Mouse (Mus musculus): ENCODE data around the gene Rspry1. TPM values are rescaled to one million over a fixed set of nuclear protein-coding genes. Genes with fewer than 3 reads are reported as not detected.

Gene Rspry1
- polyA plus RNA-seq, 1 experiment from 2014 or later: 33.3 TPM

DNA sequence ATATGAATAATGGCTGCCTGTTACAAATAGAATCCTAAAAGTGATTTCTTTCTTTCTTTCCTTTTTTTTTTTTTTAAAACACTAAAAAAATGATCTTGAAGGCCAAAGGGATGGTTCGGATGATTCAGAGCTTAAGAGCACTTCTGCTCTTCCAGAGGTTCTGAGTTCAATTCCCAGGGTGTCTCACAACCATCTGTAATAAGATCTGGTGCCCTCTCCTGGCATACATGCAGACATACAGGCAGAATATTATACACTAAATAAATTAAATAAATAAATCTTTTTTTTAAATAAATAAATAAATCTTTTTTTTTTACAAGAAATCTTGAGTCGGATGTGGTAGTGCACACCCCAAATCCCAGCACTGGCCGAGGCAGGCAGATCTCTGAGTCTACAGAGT lies 40.2 kb downstream of the Rspry1 start:
- no peak overlapping the region for H3K4me2 ChIP-seq (ENCODE audit: low read depth, low read length)
- H3K4me3 ChIP-seq (replicated peaks; ENCODE audit: low read length): no peak overlapping the region
- H3K36me3 ChIP-seq (ENCODE audit: control insufficient read depth, insufficient read depth, low read length): peaks cover 29% of the 10 kb centered on the region
- H3K4me1 ChIP-seq (ENCODE audit: control insufficient read depth, insufficient read depth, low read length): no peaks in the 10 kb centered on the region
- no peak overlapping the region for H3K27ac ChIP-seq (ENCODE audit: low read length)
- no peak for ATAC-seq (ENCODE audit: insufficient read depth, low FRiP score)
- 89% methylated on average over 3 of the region's 3 CpGs for WGBS
- no peaks in the 10 kb centered on the region for H3K9me3 ChIP-seq (replicated peaks; ENCODE audit: control insufficient read depth, low read length)
- no peaks in the 10 kb centered on the region for H3K27me3 ChIP-seq (ENCODE audit: control insufficient read depth, insufficient read depth, low read length)
- H3K9ac ChIP-seq (ENCODE audit: low read length): no peak overlapping the region

DNA sequence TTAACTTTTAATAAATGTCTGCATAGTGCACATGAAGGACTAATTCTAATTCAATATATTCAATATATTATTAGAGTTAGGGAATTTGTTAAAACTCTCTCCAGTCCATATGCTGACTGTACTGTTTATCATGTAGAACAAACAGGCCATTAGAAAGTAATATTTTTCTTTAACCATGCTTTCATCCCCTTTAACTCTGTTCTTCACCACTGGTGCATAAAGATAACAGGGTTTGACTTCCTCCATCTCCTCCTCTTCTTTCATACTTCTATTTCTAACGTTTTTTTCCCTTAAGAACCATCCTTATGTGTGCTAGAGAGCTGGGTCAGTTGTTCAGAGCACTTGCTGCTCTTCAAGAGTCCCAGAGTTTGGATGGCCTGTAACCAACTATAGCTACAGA lies 43.5 kb downstream of the Rspry1 start:
- Histone ChIP-seq H3K36me3 (ENCODE audit: control insufficient read depth, insufficient read depth, low read length) (peaks cover 18% of the 10 kb centered on the region; the same call in 1 of the 2 replicates), H3K4me2 (ENCODE audit: low read depth, low read length) (no peak overlapping the region), H3K9ac (ENCODE audit: low read length) (no peak overlapping the region), H3K4me1 (ENCODE audit: control insufficient read depth, insufficient read depth, low read length) (no peaks in the 10 kb centered on the region), H3K9me3 (replicated peaks; ENCODE audit: control insufficient read depth, low read length) (no peaks in the 10 kb centered on the region), H3K4me3 (replicated peaks; ENCODE audit: low read length) (no peak overlapping the region), H3K27me3 (ENCODE audit: control insufficient read depth, insufficient read depth, low read length) (no peaks in the 10 kb centered on the region), H3K27ac (ENCODE audit: low read length) (no peak overlapping the region)
- WGBS: 47% methylated on average over 1 of the region's 1 CpGs
- ATAC-seq (ENCODE audit: insufficient read depth, low FRiP score): no peak

DNA sequence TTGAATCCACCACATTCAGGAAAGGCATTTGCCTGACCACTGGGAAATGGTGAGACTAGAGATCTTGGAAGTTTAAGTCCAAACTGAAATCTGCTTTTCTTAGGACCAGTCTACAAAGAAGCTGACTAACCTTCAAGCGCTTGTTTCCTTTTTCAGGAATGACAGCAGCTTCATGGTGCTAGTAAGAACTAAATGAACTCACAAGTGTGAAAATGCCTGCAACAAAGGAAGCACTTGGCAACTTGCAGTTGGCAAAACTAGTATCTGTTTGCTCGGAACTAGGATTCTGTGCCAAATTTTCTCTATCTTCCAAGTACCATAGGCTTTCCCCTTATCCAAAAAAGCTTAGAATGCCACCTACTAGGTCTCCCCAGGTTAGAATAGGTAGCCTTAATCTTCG lies 44.4 kb downstream of the Rspry1 start:
- peaks cover 15% of the 10 kb centered on the region; the same call in 1 of the 2 replicates for H3K36me3 ChIP-seq (ENCODE audit: control insufficient read depth, insufficient read depth, low read length)

DNA sequence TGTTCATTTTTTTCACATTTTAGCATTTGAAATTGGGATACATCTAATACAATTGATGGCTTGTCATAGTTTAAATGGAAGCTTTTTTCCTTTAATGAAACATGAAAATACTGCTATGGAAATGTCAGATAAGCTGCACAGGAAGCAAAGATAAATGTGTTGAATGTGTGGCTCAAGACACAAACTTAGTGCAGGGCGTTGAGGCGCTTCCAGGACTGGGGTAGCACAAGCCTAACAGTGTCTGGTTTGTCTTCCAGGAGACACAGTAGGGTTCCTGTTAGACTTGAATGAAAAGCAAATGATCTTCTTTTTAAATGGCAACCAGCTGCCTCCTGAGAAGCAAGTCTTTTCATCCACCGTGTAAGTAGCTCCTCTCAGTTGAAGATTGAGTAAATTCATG lies 47.8 kb downstream of the Rspry1 start:
- no peak for ATAC-seq (ENCODE audit: insufficient read depth, low FRiP score)
- Histone ChIP-seq H3K4me1 (ENCODE audit: control insufficient read depth, insufficient read depth, low read length) (no peaks in the 10 kb centered on the region), H3K4me2 (ENCODE audit: low read depth, low read length) (no peak overlapping the region), H3K9me3 (replicated peaks; ENCODE audit: control insufficient read depth, low read length) (no peaks in the 10 kb centered on the region), H3K27me3 (ENCODE audit: control insufficient read depth, insufficient read depth, low read length) (no peaks in the 10 kb centered on the region), H3K4me3 (replicated peaks; ENCODE audit: low read length) (no peak overlapping the region), H3K27ac (ENCODE audit: low read length) (no peak overlapping the region), H3K36me3 (ENCODE audit: control insufficient read depth, insufficient read depth, low read length) (peaks cover 12% of the 10 kb centered on the region; the same call in 1 of the 2 replicates), H3K9ac (ENCODE audit: low read length) (no peak overlapping the region)
- WGBS: 80% methylated on average over 3 of the region's 3 CpGs

More for the DNA sequence above, 44.4 kb downstream of the Rspry1 start:
- Histone ChIP-seq H3K27me3 (ENCODE audit: control insufficient read depth, insufficient read depth, low read length) (no peaks in the 10 kb centered on the region), H3K4me1 (ENCODE audit: control insufficient read depth, insufficient read depth, low read length) (no peaks in the 10 kb centered on the region), H3K4me2 (ENCODE audit: low read depth, low read length) (no peak overlapping the region), H3K27ac (ENCODE audit: low read length) (no peak overlapping the region), H3K4me3 (replicated peaks; ENCODE audit: low read length) (no peak overlapping the region), H3K9ac (ENCODE audit: low read length) (no peak overlapping the region), H3K9me3 (replicated peaks; ENCODE audit: control insufficient read depth, low read length) (no peaks in the 10 kb centered on the region)
- 94% methylated on average over 3 of the region's 3 CpGs for WGBS
- no peak for ATAC-seq (ENCODE audit: insufficient read depth, low FRiP score)

DNA sequence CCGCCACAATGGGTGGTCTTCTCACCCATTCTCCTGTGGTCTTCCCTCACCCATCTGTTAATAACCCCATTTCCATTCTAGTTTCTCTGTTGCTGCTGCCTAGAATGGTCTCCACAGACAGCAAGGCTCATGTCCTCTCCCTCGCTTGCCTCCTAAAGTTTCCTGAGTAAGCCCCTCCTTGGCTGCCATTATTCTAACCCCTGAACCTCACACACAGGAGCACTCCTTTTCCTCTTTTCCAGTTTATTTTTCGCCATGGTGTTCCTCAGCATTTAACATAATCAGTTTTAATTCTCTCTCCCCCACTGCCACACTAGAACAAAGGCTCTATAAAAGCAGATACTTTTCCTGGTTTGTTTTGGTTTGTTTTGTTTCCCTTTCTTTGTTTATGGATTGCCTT lies 51.2 kb downstream of the Rspry1 start:
- 91% methylated on average over 3 of the region's 3 CpGs for WGBS
- H3K4me3 ChIP-seq (replicated peaks; ENCODE audit: low read length): no peak overlapping the region
- H3K36me3 ChIP-seq (ENCODE audit: control insufficient read depth, insufficient read depth, low read length): peaks cover 8% of the 10 kb centered on the region; the same call in 1 of the 2 replicates

DNA sequence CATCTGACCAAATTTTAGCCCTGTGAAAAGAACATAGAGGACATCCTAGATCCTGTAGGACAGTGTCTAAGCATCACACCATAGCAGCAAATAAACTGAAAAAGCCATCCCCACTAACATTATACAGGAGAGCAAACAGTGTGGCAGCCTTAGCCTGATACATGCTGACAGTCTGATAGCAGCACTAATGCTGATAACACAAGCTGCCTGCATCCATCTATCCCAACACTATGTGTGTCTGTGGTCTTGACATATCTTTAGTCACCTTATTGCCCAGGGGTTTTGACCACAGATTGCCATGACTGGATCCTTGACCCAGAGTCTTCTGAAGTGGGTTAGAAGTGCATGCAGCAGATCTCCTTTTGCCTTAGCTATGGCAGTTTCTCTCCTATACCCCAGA lies 53.3 kb downstream of the Rspry1 start:
- no peaks in the 10 kb centered on the region for H3K27me3 ChIP-seq (ENCODE audit: control insufficient read depth, insufficient read depth, low read length)
- H3K9me3 ChIP-seq (replicated peaks; ENCODE audit: control insufficient read depth, low read length): no peaks in the 10 kb centered on the region
- no peaks in the 10 kb centered on the region for H3K4me1 ChIP-seq (ENCODE audit: control insufficient read depth, insufficient read depth, low read length)
- peaks cover 9% of the 10 kb centered on the region; the same call in 1 of the 2 replicates for H3K36me3 ChIP-seq (ENCODE audit: control insufficient read depth, insufficient read depth, low read length)
- no peak overlapping the region for H3K4me3 ChIP-seq (replicated peaks; ENCODE audit: low read length)
- H3K9ac ChIP-seq (ENCODE audit: low read length): no peak overlapping the region
- no peak overlapping the region for H3K27ac ChIP-seq (ENCODE audit: low read length)
- ATAC-seq (ENCODE audit: insufficient read depth, low FRiP score): no peak
- no peak overlapping the region for H3K4me2 ChIP-seq (ENCODE audit: low read depth, low read length)

More for the DNA sequence above, 51.2 kb downstream of the Rspry1 start:
- H3K27me3 ChIP-seq (ENCODE audit: control insufficient read depth, insufficient read depth, low read length): no peaks in the 10 kb centered on the region
- no peak overlapping the region for H3K4me2 ChIP-seq (ENCODE audit: low read depth, low read length)
- H3K9me3 ChIP-seq (replicated peaks; ENCODE audit: control insufficient read depth, low read length): no peaks in the 10 kb centered on the region
- H3K4me1 ChIP-seq (ENCODE audit: control insufficient read depth, insufficient read depth, low read length): no peaks in the 10 kb centered on the region
- no peak for ATAC-seq (ENCODE audit: insufficient read depth, low FRiP score)
- no peak overlapping the region for H3K9ac ChIP-seq (ENCODE audit: low read length)
- no peak overlapping the region for H3K27ac ChIP-seq (ENCODE audit: low read length)

DNA sequence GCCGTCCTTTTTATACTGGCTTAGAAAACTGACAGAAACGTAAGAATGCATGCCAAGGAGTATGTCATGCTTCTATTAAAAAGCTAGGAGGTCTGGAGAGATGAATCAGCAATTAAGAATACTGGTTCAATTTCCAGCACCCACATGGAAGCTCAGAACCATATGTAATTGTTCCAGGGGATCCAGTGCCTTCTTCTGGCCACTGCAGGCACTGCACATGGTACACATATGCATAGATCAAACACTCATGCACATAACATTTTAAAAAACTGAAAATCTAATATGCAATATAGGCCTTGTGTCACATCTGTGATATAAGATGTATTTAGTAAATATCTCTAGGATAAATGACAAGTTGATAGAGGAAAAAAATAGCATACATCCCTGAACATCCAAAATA lies 56.3 kb downstream of the Rspry1 start:
- Histone ChIP-seq H3K9me3 (replicated peaks; ENCODE audit: control insufficient read depth, low read length) (no peaks in the 10 kb centered on the region), H3K36me3 (ENCODE audit: control insufficient read depth, insufficient read depth, low read length) (peaks cover 9% of the 10 kb centered on the region; the same call in 1 of the 2 replicates), H3K9ac (ENCODE audit: low read length) (no peak overlapping the region), H3K4me2 (ENCODE audit: low read depth, low read length) (no peak overlapping the region), H3K4me3 (replicated peaks; ENCODE audit: low read length) (no peak overlapping the region), H3K4me1 (ENCODE audit: control insufficient read depth, insufficient read depth, low read length) (no peaks in the 10 kb centered on the region), H3K27ac (ENCODE audit: low read length) (no peak overlapping the region), H3K27me3 (ENCODE audit: control insufficient read depth, insufficient read depth, low read length) (no peaks in the 10 kb centered on the region)
- WGBS: 88% methylated on average over 2 of the region's 2 CpGs
- no peak for ATAC-seq (ENCODE audit: insufficient read depth, low FRiP score)

DNA sequence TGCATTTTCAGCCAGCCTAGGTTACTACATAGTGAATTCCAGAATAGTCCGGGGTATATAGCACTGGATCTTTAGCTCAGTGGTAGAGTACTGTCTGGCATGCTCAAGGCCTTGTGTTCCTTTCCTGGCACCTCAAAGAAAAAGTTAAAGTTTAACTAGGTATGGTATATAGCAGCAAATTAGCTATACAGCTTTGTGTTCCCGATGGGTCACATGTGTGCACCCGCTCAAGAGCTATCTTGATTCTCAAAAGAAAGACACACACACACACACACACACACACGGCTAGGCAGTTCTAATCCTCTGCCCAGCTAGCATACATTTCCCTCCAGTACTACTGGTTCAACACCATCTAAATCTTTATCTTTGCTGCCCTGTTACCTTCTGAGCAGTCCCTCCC lies 58.7 kb downstream of the Rspry1 start:
- Histone ChIP-seq H3K9me3 (replicated peaks; ENCODE audit: control insufficient read depth, low read length) (no peaks in the 10 kb centered on the region), H3K4me1 (ENCODE audit: control insufficient read depth, insufficient read depth, low read length) (no peaks in the 10 kb centered on the region), H3K36me3 (ENCODE audit: control insufficient read depth, insufficient read depth, low read length) (peaks cover 9% of the 10 kb centered on the region; the same call in 1 of the 2 replicates), H3K4me3 (replicated peaks; ENCODE audit: low read length) (no peak overlapping the region), H3K27ac (ENCODE audit: low read length) (peak overlapping the region; percentile 54; the same call in 1 of the 2 replicates), H3K27me3 (ENCODE audit: control insufficient read depth, insufficient read depth, low read length) (no peaks in the 10 kb centered on the region), H3K9ac (ENCODE audit: low read length) (no peak overlapping the region), H3K4me2 (ENCODE audit: low read depth, low read length) (no peak overlapping the region)
- 64% methylated on average over 4 of the region's 4 CpGs for WGBS
- ATAC-seq (ENCODE audit: insufficient read depth, low FRiP score): peak; percentile 94

DNA sequence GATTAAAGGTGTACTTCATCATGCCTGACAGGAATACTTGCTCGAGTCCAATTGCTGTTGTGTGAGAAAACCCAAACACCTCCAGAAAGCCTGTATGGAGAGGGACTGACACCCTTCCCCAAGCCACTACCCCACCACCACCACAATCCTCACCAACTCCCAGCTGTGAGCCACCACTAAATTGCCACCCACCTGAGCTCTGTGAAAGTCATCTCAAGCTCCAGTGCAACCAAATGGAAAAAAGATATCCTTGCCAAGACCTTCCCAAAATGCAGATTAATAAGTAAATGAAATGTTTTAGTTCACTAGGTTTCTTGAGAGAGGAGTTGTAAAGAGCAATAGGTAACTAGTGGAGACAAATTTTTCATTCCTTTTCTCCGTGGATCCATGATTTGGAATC lies 63.0 kb downstream of the Rspry1 start:
- no peak overlapping the region for H3K4me3 ChIP-seq (replicated peaks; ENCODE audit: low read length)
- no peak overlapping the region for H3K4me2 ChIP-seq (ENCODE audit: low read depth, low read length)
- no peaks in the 10 kb centered on the region for H3K27me3 ChIP-seq (ENCODE audit: control insufficient read depth, insufficient read depth, low read length)
- no peak for ATAC-seq (ENCODE audit: insufficient read depth, low FRiP score)
- H3K9me3 ChIP-seq (replicated peaks; ENCODE audit: control insufficient read depth, low read length): no peaks in the 10 kb centered on the region
- no peaks in the 10 kb centered on the region for H3K36me3 ChIP-seq (ENCODE audit: control insufficient read depth, insufficient read depth, low read length)
- H3K4me1 ChIP-seq (ENCODE audit: control insufficient read depth, insufficient read depth, low read length): peaks cover 9% of the 10 kb centered on the region
- H3K9ac ChIP-seq (ENCODE audit: low read length): no peak overlapping the region
- 60% methylated on average over 2 of the region's 2 CpGs for WGBS
- no peak overlapping the region for H3K27ac ChIP-seq (ENCODE audit: low read length)
